Mouse (Mus musculus) heart, postnatal 10 days (tissue): ENCODE measurements around the gene Eaf2. TPM values are rescaled to one million over a fixed set of nuclear protein-coding genes. Genes with fewer than 3 reads are reported as not detected.

Experiments used
- DNase-seq, 2 experiments: peaks; one replicate each; pipeline ENCODE4 v3.0.0; 2021
- intact Hi-C: fragments of 180-260 bp; cut with DNase I; formaldehyde crosslinking; loops from one replicate; pipeline ENCODE4 v1.15.1; 2025
- microRNA-seq, 2 experiments: library from miRNA; unstranded; fragments of <30 nt; microRNA quantifications; one replicate each; pipeline ENCODE4 v1.2.0; 2022
- total RNA-seq, 2 experiments: library from RNA; stranded (reverse); gene quantifications; 2 replicates each; pipeline ENCODE4 v1.2.3; 2021

Gene Eaf2
- total RNA-seq, 2 experiments from 2014 or later, result 0.84 to 0.99 TPM

- intact Hi-C loops, result no loop called here
- DNase-seq, result no peak
Measured at GRCm38 (mm10) chr16:36772996-36773395, 101.8 kb downstream of the Eaf2 start.

- intact Hi-C loops, result no loop called here
- DNase-seq, result no peak
Measured at GRCm38 (mm10) chr16:36771703-36772102, 103.1 kb downstream of the Eaf2 start.

GRCm38 (mm10) chr16:36771244-36771643 lies 103.6 kb downstream of the Eaf2 start:
- DNase-seq, result no peak
- intact Hi-C loops, result no loop called here

GRCm38 (mm10) chr16:36770830-36771229 lies 104.0 kb downstream of the Eaf2 start:
- intact Hi-C loops, result no loop called here
- no peak for DNase-seq

GRCm38 (mm10) chr16:36770191-36770771 lies 104.5 kb downstream of the Eaf2 start:
- intact Hi-C loops, result no loop called here
- DNase-seq, result peak in 1 of 2 experiments; percentile 7

GRCm38 (mm10) chr16:36751979-36752378 lies 122.8 kb downstream of the Eaf2 start:
- intact Hi-C loops, result no loop called here
- no peak for DNase-seq

- DNase-seq, result no peak
- intact Hi-C loops, result no loop called here
Measured at GRCm38 (mm10) chr16:36747767-36748166, 127.0 kb downstream of the Eaf2 start.

GRCm38 (mm10) chr16:36747068-36747467 lies 127.7 kb downstream of the Eaf2 start:
- intact Hi-C loops, result no loop called here
- DNase-seq, result no peak

- no peak for DNase-seq
- intact Hi-C loops, result no loop called here
Measured at GRCm38 (mm10) chr16:36743580-36743979, 131.2 kb downstream of the Eaf2 start.

Small RNA genes within 50 kb of the gene (microRNA-seq; reads per million reads assigned to microRNA genes)
- 0 reads per million in 2 experiments for gene Gm22617

Other genes with a start within 250 kb of the Eaf2 start
- 1 to 10 TPM in 1 of 2 experiments, under 1 TPM in 1; 0.77 to 1.9 TPM for gene Cd86, start 208.9 kb downstream of the Eaf2 start, total RNA-seq
- gene Ildr1, start 181.0 kb downstream of the Eaf2 start, total RNA-seq, result not detected
- gene Slc15a2, start 90.0 kb downstream of the Eaf2 start, total RNA-seq, result 1 to 10 TPM; 2.4 to 4.1 TPM
- gene Iqcb1, start 46.6 kb downstream of the Eaf2 start, total RNA-seq, result 10 to 100 TPM; 12.2 to 13.3 TPM
- gene Golgb1, start 137 bp upstream of the Eaf2 start, total RNA-seq, result 10 to 100 TPM; 38.8 to 39.5 TPM
- gene Hcls1, start 60.0 kb upstream of the Eaf2 start, total RNA-seq, result 10 to 100 TPM in 1 of 2 experiments, 1 to 10 TPM in 1; 9.9 to 10.2 TPM
- 100 to 1,000 TPM; 129 to 131 TPM for gene Fbxo40, start 115.5 kb upstream of the Eaf2 start, total RNA-seq
- gene Polq, start 136.8 kb upstream of the Eaf2 start, total RNA-seq, result 1 to 10 TPM; 1.8 to 2.2 TPM